Comparison of ENCODE assay signal across 8 mouse cellular contexts in the genomic region with DNA sequence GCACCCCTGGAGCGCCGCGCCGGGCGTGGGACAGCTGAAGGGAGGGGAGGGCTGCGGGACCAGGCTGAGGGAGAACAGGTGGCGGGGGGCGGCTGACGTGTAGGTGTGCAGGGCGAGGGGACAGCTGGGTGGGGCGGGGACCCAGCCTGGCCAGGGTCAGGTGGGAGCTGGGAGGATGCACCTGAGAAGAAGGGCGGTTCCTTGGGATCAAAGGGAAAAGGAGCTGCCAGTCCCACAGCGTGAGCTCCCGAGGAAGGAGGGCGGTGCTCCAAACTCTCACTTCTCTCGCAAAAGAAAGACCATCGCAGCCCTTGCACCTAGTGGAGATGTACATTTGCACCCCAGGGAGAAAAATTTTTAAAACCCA. TPM values are rescaled to one million over a fixed set of nuclear protein-coding genes. Genes with fewer than 3 reads are reported as not detected.
A peak's percentile ranks its signal among the peaks of the same experiment; 100 is the strongest.
DNase-seq lines count a peak whose midpoint lies in the region; ATAC-seq and TF ChIP-seq lines count a peak whose summit lies in the region.

A gene (plus strand): TSS at position 252 of the 367 bp plus-strand sequence.

- no peak for TF ChIP-seq POLR2A in cerebellum, adult 2 months (IDR thresholded peaks at IDR 0.05; ENCODE audit: borderline replicate concordance, insufficient read depth, low read length)
- no peak; a peak in 1 of 4 replicates for TF ChIP-seq POLR2A in MEL (IDR thresholded peaks at IDR 0.05; ENCODE audit: control insufficient read depth in 1 of 2, insufficient read depth in 1 of 2, low read depth in 1 of 2, low read length in 2 of 2, poor library complexity in 1 of 2)

- no peak for TF ChIP-seq RAD21 in MEL (IDR thresholded peaks at IDR 0.05; ENCODE audit: low read depth, low read length)

- peaks cover 16 to 35% of the 10 kb centered on the region in 2 experiments for H3K36me3 ChIP-seq in MEL (ENCODE audit: control insufficient read depth in 1 of 2, insufficient read depth in 2 of 2, low read length in 2 of 2)
- H3K36me3 ChIP-seq in forebrain, embryonic 14.5 days (ENCODE audit: control insufficient read depth, insufficient read depth, low read length), result 0 out of 2 replicates have a peak, but pooled peaks cover 2% of the 10 kb centered on the region
- peaks cover 26% of the 10 kb centered on the region for H3K36me3 ChIP-seq in hindbrain, embryonic 10.5 days
- H3K36me3 ChIP-seq in liver, embryonic 12.5 days, result peaks cover 30% of the 10 kb centered on the region
- no peaks in the 10 kb centered on the region for H3K36me3 ChIP-seq in stomach, postnatal 0 days (ENCODE audit: control insufficient read depth, insufficient read depth, low read length)

- no peak for ATAC-seq in forebrain, embryonic 14.5 days
- peak; percentile 41 for ATAC-seq in liver, embryonic 12.5 days
- no peak; the same call in 1 of the 2 replicates for ATAC-seq in stomach, postnatal 0 days (ENCODE audit: low FRiP score, low TSS enrichment)

- no peak for TF ChIP-seq CTCF in cerebellum, adult 2 months (IDR thresholded peaks at IDR 0.05; ENCODE audit: borderline replicate concordance, insufficient read depth, low read depth, low read length)
- TF ChIP-seq CTCF in MEL (IDR thresholded peaks at IDR 0.05 in 2 of 3, conservative IDR thresholded peaks at IDR 0.05 in 1 of 3; ENCODE audit: control insufficient read depth in 1 of 3, insufficient read depth in 1 of 3, low read depth in 2 of 3, low read length in 3 of 3, poor library complexity in 1 of 3, severe bottlenecking in 1 of 3), result no peak
- TF ChIP-seq CTCF in stomach, postnatal 0 days (IDR thresholded peaks at IDR 0.05; ENCODE audit: low read depth), result no peak

- peak within 1 kb of the TSS; percentile 85 for H3K4me3 ChIP-seq in cerebellum, adult 2 months (replicated peaks; ENCODE audit: insufficient read depth, low read depth, low read length)
- H3K4me3 ChIP-seq in MEL (ENCODE audit: control insufficient read depth in 1 of 2, insufficient read depth in 1 of 2, low read depth in 2 of 2, low read length in 2 of 2), result peak within 1 kb of the TSS; percentile 97 to 98
- peak within 1 kb of the TSS; percentile 62 for H3K4me3 ChIP-seq in forebrain, embryonic 14.5 days (ENCODE audit: low read depth, low read length)
- peak within 1 kb of the TSS; percentile 91 for H3K4me3 ChIP-seq in hindbrain, embryonic 10.5 days
- H3K4me3 ChIP-seq in liver, embryonic 12.5 days, result peak within 1 kb of the TSS; percentile 93
- H3K4me3 ChIP-seq in stomach, postnatal 0 days (ENCODE audit: low read depth, low read length), result peak within 1 kb of the TSS; percentile 71

- no peak for DNase-seq in cerebellum, adult 2 months
- no peak for DNase-seq in cerebellum, postnatal 4 days (ENCODE audit: low spot score in 2 of 2)
- no peak for DNase-seq in MEL (ENCODE audit: low read depth, low spot score)
- DNase-seq in forebrain, embryonic 14.5 days (ENCODE audit: low spot score), result peak; percentile 61
- DNase-seq in hindbrain, embryonic 10.5 days (ENCODE audit: low spot score), result no peak
- no peak for DNase-seq in stomach, postnatal 0 days (ENCODE audit: low spot score)
- no peak for DNase-seq in right cerebral cortex, adult 2 months (ENCODE audit: low spot score in 2 of 2)

- no peak; a peak in 1 of 4 replicates for TF ChIP-seq EP300 in MEL (IDR thresholded peaks at IDR 0.05; ENCODE audit: low read depth in 1 of 2, low read length in 2 of 2)
- TF ChIP-seq EP300 in stomach, postnatal 0 days (optimal IDR thresholded peaks at IDR 0.05), result no peak

- H3K4me1 ChIP-seq in cerebellum, adult 2 months (ENCODE audit: control insufficient read depth, insufficient read depth, low read length), result peaks cover 12% of the 10 kb centered on the region; the same call in 1 of the 2 replicates
- peaks cover 8 to 25% of the 10 kb centered on the region in 2 experiments for H3K4me1 ChIP-seq in MEL (ENCODE audit: control insufficient read depth in 1 of 2, insufficient read depth in 2 of 2, low read length in 2 of 2)
- H3K4me1 ChIP-seq in forebrain, embryonic 14.5 days (ENCODE audit: control insufficient read depth, insufficient read depth, low read length), result peaks cover 12% of the 10 kb centered on the region
- peaks cover 32% of the 10 kb centered on the region for H3K4me1 ChIP-seq in hindbrain, embryonic 10.5 days (replicated peaks)
- peaks cover 54% of the 10 kb centered on the region for H3K4me1 ChIP-seq in liver, embryonic 12.5 days
- H3K4me1 ChIP-seq in stomach, postnatal 0 days (replicated peaks; ENCODE audit: control insufficient read depth, insufficient read depth), result peaks cover 10% of the 10 kb centered on the region

- under 1% methylated on average over 17 of the region's 17 CpGs for WGBS in cerebellum, adult 2 months
- WGBS in forebrain, embryonic 14.5 days, result under 1% methylated on average over 16 of the region's 17 CpGs
- 0% methylated on average over 17 of the region's 17 CpGs for WGBS in hindbrain, embryonic 10.5 days
- WGBS in liver, embryonic 12.5 days (ENCODE audit: insufficient replicate concordance), result under 1% methylated on average over 16 of the region's 17 CpGs
- 0% methylated on average over 17 of the region's 17 CpGs for WGBS in stomach, postnatal 0 days

- no peaks in the 10 kb centered on the region for H3K9me3 ChIP-seq in MEL (replicated peaks; ENCODE audit: insufficient read depth, low read length)
- H3K9me3 ChIP-seq in forebrain, embryonic 14.5 days (replicated peaks; ENCODE audit: control insufficient read depth, low read length), result no peaks in the 10 kb centered on the region
- no peaks in the 10 kb centered on the region for H3K9me3 ChIP-seq in hindbrain, embryonic 10.5 days
- H3K9me3 ChIP-seq in liver, embryonic 12.5 days (replicated peaks), result no peaks in the 10 kb centered on the region
- H3K9me3 ChIP-seq in stomach, postnatal 0 days (ENCODE audit: control insufficient read depth, low read length), result no peaks in the 10 kb centered on the region

- H3K27ac ChIP-seq in cerebellum, adult 2 months (ENCODE audit: insufficient read depth, low read length), result peak within 1 kb of the TSS; percentile 87
- peak within 1 kb of the TSS; percentile 73 for H3K27ac ChIP-seq in MEL (ENCODE audit: control insufficient read depth, low read depth, low read length)
- peak within 1 kb of the TSS; percentile 86 for H3K27ac ChIP-seq in forebrain, embryonic 14.5 days (ENCODE audit: low read depth, low read length)
- peak within 1 kb of the TSS; percentile 91 for H3K27ac ChIP-seq in hindbrain, embryonic 10.5 days
- H3K27ac ChIP-seq in liver, embryonic 12.5 days, result peak within 1 kb of the TSS; percentile 93
- peak within 1 kb of the TSS; percentile 95 for H3K27ac ChIP-seq in stomach, postnatal 0 days (replicated peaks)

- peaks cover 80% of the 10 kb centered on the region for H3K79me2 ChIP-seq in MEL (ENCODE audit: control insufficient read depth, insufficient read depth, low read length, poor library complexity)

- peak within 1 kb of the TSS; percentile 96 for H3K9ac ChIP-seq in MEL (ENCODE audit: control insufficient read depth, low read depth, low read length, poor library complexity, severe bottlenecking)
- H3K9ac ChIP-seq in forebrain, embryonic 14.5 days (ENCODE audit: low read length), result peak within 1 kb of the TSS; percentile 80
- H3K9ac ChIP-seq in liver, embryonic 12.5 days, result peak within 1 kb of the TSS; percentile 82
- peak within 1 kb of the TSS; percentile 84 for H3K9ac ChIP-seq in stomach, postnatal 0 days (ENCODE audit: low read length)

- H3K27me3 ChIP-seq in cerebellum, adult 2 months (ENCODE audit: control insufficient read depth, insufficient read depth, low read length), result no peaks in the 10 kb centered on the region
- no peaks in the 10 kb centered on the region for H3K27me3 ChIP-seq in MEL (ENCODE audit: control insufficient read depth in 1 of 2, insufficient read depth in 2 of 2, low read length in 2 of 2)
- H3K27me3 ChIP-seq in forebrain, embryonic 14.5 days (replicated peaks; ENCODE audit: control insufficient read depth, insufficient read depth, low read length), result no peaks in the 10 kb centered on the region
- no peaks in the 10 kb centered on the region; the same call in 1 of the 2 replicates for H3K27me3 ChIP-seq in hindbrain, embryonic 10.5 days (ENCODE audit: insufficient read depth, poor library complexity, severe bottlenecking)
- no peaks in the 10 kb centered on the region for H3K27me3 ChIP-seq in liver, embryonic 12.5 days (replicated peaks)
- H3K27me3 ChIP-seq in stomach, postnatal 0 days (ENCODE audit: control insufficient read depth, insufficient read depth, low read length), result no peaks in the 10 kb centered on the region

- H3K4me2 ChIP-seq in forebrain, embryonic 14.5 days (ENCODE audit: low read length), result peak within 1 kb of the TSS; percentile 93
- peak within 1 kb of the TSS; percentile 99 for H3K4me2 ChIP-seq in liver, embryonic 12.5 days
- peak within 1 kb of the TSS; percentile 90 for H3K4me2 ChIP-seq in stomach, postnatal 0 days (replicated peaks; ENCODE audit: low read depth)

TF ChIP-seq in MEL, 35 proteins besides CTCF, POLR2A, EP300 and RAD21:
- TF ChIP-seq KAT2A (conservative IDR thresholded peaks at IDR 0.05; ENCODE audit: low read depth, low read length), result 0 out of 2 replicates have a peak, but pooled peaks have one; percentile 19
- TF ChIP-seq NELFE (IDR thresholded peaks at IDR 0.05; ENCODE audit: low read depth, low read length), result no peak
- 0 out of 2 replicates have a peak, but pooled peaks have one; percentile 24 for TF ChIP-seq USF1 (IDR thresholded peaks at IDR 0.05; ENCODE audit: low read depth, low read length)
- 0 out of 2 replicates have a peak, but pooled peaks have one; percentile 12 for TF ChIP-seq ETS1 (IDR thresholded peaks at IDR 0.05; ENCODE audit: low read depth, low read length)

RNA-seq across cellular contexts. Expression of the gene that starts here (rescaled TPM):
- 85.0 and 89.2 TPM in 2 replicates for polyA plus RNA-seq in cerebellum, adult 2 months (2012; rRNA removed)
- total RNA-seq in MEL (2012; rRNA removed), result 460 and 506 TPM in 2 replicates
- polyA plus RNA-seq in MEL (2012; ENCODE audit: insufficient read depth in 1 of 2, insufficient read length in 2 of 2, low read depth in 1 of 2, low replicate concordance in 2 of 2, missing spikeins in 1 of 2), result 100 to 1,000 TPM; 185 to 388 TPM
- 121 and 135 TPM in 2 replicates for polyA plus RNA-seq in forebrain, embryonic 14.5 days (2014; fragmentation: Nextera tagmentation; extraction: Ambion mirVana)
- polyA plus RNA-seq in hindbrain, embryonic 10.5 days (2016; fragmentation: Nextera tagmentation; extraction: Ambion mirVana), result 124 and 127 TPM in 2 replicates
- 116 TPM in 2 replicates for polyA plus RNA-seq in liver, embryonic 12.5 days (2016; fragmentation: Nextera tagmentation; extraction: Ambion mirVana)
- 150 TPM in 2 replicates for polyA plus RNA-seq in stomach, postnatal 0 days (2015; fragmentation: Nextera tagmentation; extraction: Ambion mirVana)
